Mouse (Mus musculus): ENCODE results near the gene Fancd2os. TPM values are rescaled to one million over a fixed set of nuclear protein-coding genes. Genes with fewer than 3 reads are reported as not detected.

Gene Fancd2os
- polyA plus RNA-seq, 1 experiment: not detected

GRCm38 (mm10) chr6:113586466-113587183 is 13.9 kb downstream of the Fancd2os start:
- H3K27ac ChIP-seq (ENCODE audit: insufficient read depth, low read depth, low read length): no peak overlapping the region
- no peaks in the 10 kb centered on the region for H3K27me3 ChIP-seq (ENCODE audit: control insufficient read depth, insufficient read depth, low read length)
- peaks cover 2% of the 10 kb centered on the region for H3K36me3 ChIP-seq (ENCODE audit: control insufficient read depth, insufficient read depth, low read length)
- TF ChIP-seq POLR2A (IDR thresholded peaks at IDR 0.05; ENCODE audit: low read depth, low read length) (no peak), CTCF (IDR thresholded peaks at IDR 0.05; ENCODE audit: extremely low read depth, insufficient read length, insufficient replicate concordance, low read depth, low read length) (no peak)
- no peaks in the 10 kb centered on the region for H3K4me1 ChIP-seq (ENCODE audit: control insufficient read depth, insufficient read depth, insufficient read length, low read length)
- 64% methylated on average over 5 of the region's 5 CpGs for WGBS
- no peak overlapping the region for H3K4me3 ChIP-seq (ENCODE audit: low read depth, low read length)

- H3K27me3 ChIP-seq (ENCODE audit: control insufficient read depth, insufficient read depth, low read length): no peaks in the 10 kb centered on the region
- WGBS: 91% methylated on average over 5 of the region's 5 CpGs
These were observed 15.4 kb downstream of the Fancd2os start for GRCm38 (mm10) chr6:113585065-113585464.

GRCm38 (mm10) chr6:113583023-113583422 is 17.5 kb downstream of the Fancd2os start:
- TF ChIP-seq CTCF (IDR thresholded peaks at IDR 0.05; ENCODE audit: extremely low read depth, insufficient read length, insufficient replicate concordance, low read depth, low read length) (no peak), POLR2A (IDR thresholded peaks at IDR 0.05; ENCODE audit: low read depth, low read length) (no peak)
- no peak overlapping the region for H3K4me3 ChIP-seq (ENCODE audit: low read depth, low read length)
- H3K27me3 ChIP-seq (ENCODE audit: control insufficient read depth, insufficient read depth, low read length): no peaks in the 10 kb centered on the region
- WGBS: 89% methylated on average over 4 of the region's 4 CpGs
- H3K36me3 ChIP-seq (ENCODE audit: control insufficient read depth, insufficient read depth, low read length): peaks cover 2% of the 10 kb centered on the region; the same call in 1 of the 2 replicates
- H3K4me1 ChIP-seq (ENCODE audit: control insufficient read depth, insufficient read depth, insufficient read length, low read length): no peaks in the 10 kb centered on the region
- H3K27ac ChIP-seq (ENCODE audit: insufficient read depth, low read depth, low read length): no peak overlapping the region

More at GRCm38 (mm10) chr6:113585065-113585464, 15.4 kb downstream of the Fancd2os start:
- TF ChIP-seq POLR2A (IDR thresholded peaks at IDR 0.05; ENCODE audit: low read depth, low read length): no peak
- no peak for TF ChIP-seq CTCF (IDR thresholded peaks at IDR 0.05; ENCODE audit: extremely low read depth, insufficient read length, insufficient replicate concordance, low read depth, low read length)
- Histone ChIP-seq H3K4me3 (ENCODE audit: low read depth, low read length) (no peak overlapping the region), H3K4me1 (ENCODE audit: control insufficient read depth, insufficient read depth, insufficient read length, low read length) (no peaks in the 10 kb centered on the region), H3K36me3 (ENCODE audit: control insufficient read depth, insufficient read depth, low read length) (peaks cover 2% of the 10 kb centered on the region; the same call in 1 of the 2 replicates), H3K27ac (ENCODE audit: insufficient read depth, low read depth, low read length) (no peak overlapping the region)

GRCm38 (mm10) chr6:113579306-113579705 is 21.2 kb downstream of the Fancd2os start:
- Histone ChIP-seq H3K4me3 (ENCODE audit: low read depth, low read length) (no peak overlapping the region), H3K36me3 (ENCODE audit: control insufficient read depth, insufficient read depth, low read length) (peaks cover 4% of the 10 kb centered on the region; the same call in 1 of the 2 replicates), H3K27ac (ENCODE audit: insufficient read depth, low read depth, low read length) (no peak overlapping the region), H3K27me3 (ENCODE audit: control insufficient read depth, insufficient read depth, low read length) (no peaks in the 10 kb centered on the region), H3K4me1 (ENCODE audit: control insufficient read depth, insufficient read depth, insufficient read length, low read length) (no peaks in the 10 kb centered on the region)
- WGBS: 97% methylated on average over 3 of the region's 3 CpGs
- TF ChIP-seq POLR2A (IDR thresholded peaks at IDR 0.05; ENCODE audit: low read depth, low read length): no peak
- TF ChIP-seq CTCF (IDR thresholded peaks at IDR 0.05; ENCODE audit: extremely low read depth, insufficient read length, insufficient replicate concordance, low read depth, low read length): no peak

GRCm38 (mm10) chr6:113576044-113576443 is 24.5 kb downstream of the Fancd2os start:
- H3K4me3 ChIP-seq (ENCODE audit: low read depth, low read length): no peak overlapping the region
- WGBS: 97% methylated on average over 6 of the region's 6 CpGs
- H3K36me3 ChIP-seq (ENCODE audit: control insufficient read depth, insufficient read depth, low read length): 0 out of 2 replicates have a peak, but pooled peaks cover 3% of the 10 kb centered on the region
- H3K27me3 ChIP-seq (ENCODE audit: control insufficient read depth, insufficient read depth, low read length): no peaks in the 10 kb centered on the region
- TF ChIP-seq POLR2A (IDR thresholded peaks at IDR 0.05; ENCODE audit: low read depth, low read length) (no peak), CTCF (IDR thresholded peaks at IDR 0.05; ENCODE audit: extremely low read depth, insufficient read length, insufficient replicate concordance, low read depth, low read length) (no peak)
- no peaks in the 10 kb centered on the region for H3K4me1 ChIP-seq (ENCODE audit: control insufficient read depth, insufficient read depth, insufficient read length, low read length)
- H3K27ac ChIP-seq (ENCODE audit: insufficient read depth, low read depth, low read length): no peak overlapping the region

- Histone ChIP-seq H3K36me3 (ENCODE audit: control insufficient read depth, insufficient read depth, low read length) (0 out of 2 replicates have a peak, but pooled peaks cover 2% of the 10 kb centered on the region), H3K27ac (ENCODE audit: insufficient read depth, low read depth, low read length) (no peak overlapping the region), H3K4me1 (ENCODE audit: control insufficient read depth, insufficient read depth, insufficient read length, low read length) (no peaks in the 10 kb centered on the region; the same call in 1 of the 2 replicates), H3K27me3 (ENCODE audit: control insufficient read depth, insufficient read depth, low read length) (no peaks in the 10 kb centered on the region), H3K4me3 (ENCODE audit: low read depth, low read length) (no peak overlapping the region)
- TF ChIP-seq POLR2A (IDR thresholded peaks at IDR 0.05; ENCODE audit: low read depth, low read length) (no peak), CTCF (IDR thresholded peaks at IDR 0.05; ENCODE audit: extremely low read depth, insufficient read length, insufficient replicate concordance, low read depth, low read length) (no peak)
- WGBS: 82% methylated on average over 1 of the region's 1 CpGs
These were observed 36.0 kb downstream of the Fancd2os start for GRCm38 (mm10) chr6:113564557-113564956.

GRCm38 (mm10) chr6:113559736-113560135 is 40.8 kb downstream of the Fancd2os start:
- no peak for TF ChIP-seq CTCF (IDR thresholded peaks at IDR 0.05; ENCODE audit: extremely low read depth, insufficient read length, insufficient replicate concordance, low read depth, low read length)
- no peak for TF ChIP-seq POLR2A (IDR thresholded peaks at IDR 0.05; ENCODE audit: low read depth, low read length)
- Histone ChIP-seq H3K36me3 (ENCODE audit: control insufficient read depth, insufficient read depth, low read length) (0 out of 2 replicates have a peak, but pooled peaks cover 2% of the 10 kb centered on the region), H3K27me3 (ENCODE audit: control insufficient read depth, insufficient read depth, low read length) (no peaks in the 10 kb centered on the region), H3K4me3 (ENCODE audit: low read depth, low read length) (no peak overlapping the region), H3K27ac (ENCODE audit: insufficient read depth, low read depth, low read length) (no peak overlapping the region), H3K4me1 (ENCODE audit: control insufficient read depth, insufficient read depth, insufficient read length, low read length) (no peaks in the 10 kb centered on the region)
- WGBS: 80% methylated on average over 6 of the region's 6 CpGs

Other genes with a start within 250 kb of the Fancd2os start
- 10.9 and 24.5 TPM in 2 replicates for gene Tada3, start 222.8 kb downstream of the Fancd2os start, polyA plus RNA-seq (2012; rRNA removed)
- 45.9 and 96.0 TPM in 2 replicates for gene Arpc4, start 222.6 kb downstream of the Fancd2os start, polyA plus RNA-seq (2012; rRNA removed)
- gene Ttll3, start 211.5 kb downstream of the Fancd2os start, polyA plus RNA-seq (2012; rRNA removed): 5.9 and 14.9 TPM in 2 replicates
- 25.8 and 71.6 TPM in 2 replicates for gene Rpusd3, start 181.4 kb downstream of the Fancd2os start, polyA plus RNA-seq (2012; rRNA removed)
- gene Cidec, start 165.0 kb downstream of the Fancd2os start, polyA plus RNA-seq (2012; rRNA removed): 156 and 346 TPM in 2 replicates
- 36.9 and 39.4 TPM in 2 replicates for gene Jagn1, start 158.1 kb downstream of the Fancd2os start, polyA plus RNA-seq (2012; rRNA removed)
- 6.8 and 11.4 TPM in 2 replicates for gene Il17re, start 142.2 kb downstream of the Fancd2os start, polyA plus RNA-seq (2012; rRNA removed)
- gene Il17rc, start 129.3 kb downstream of the Fancd2os start, polyA plus RNA-seq (2012; rRNA removed): 189 and 786 TPM in 2 replicates
- gene Creld1, start 117.4 kb downstream of the Fancd2os start, polyA plus RNA-seq (2012; rRNA removed): 5.7 and 6.6 TPM in 2 replicates
- gene Prrt3, start 98.8 kb downstream of the Fancd2os start, polyA plus RNA-seq (2012; rRNA removed): 0.05 TPM in 1 of 2 replicates, not detected in the other
- 13.9 and 19.7 TPM in 2 replicates for gene Emc3, start 69.1 kb downstream of the Fancd2os start, polyA plus RNA-seq (2012; rRNA removed)
- 0.93 and 1.2 TPM in 2 replicates for gene Fancd2, start 69.0 kb downstream of the Fancd2os start, polyA plus RNA-seq (2012; rRNA removed)
- 36.4 and 71.2 TPM in 2 replicates for gene Brk1, start 4.1 kb upstream of the Fancd2os start, polyA plus RNA-seq (2012; rRNA removed)
- gene Vhl, start 23.2 kb upstream of the Fancd2os start, polyA plus RNA-seq (2012; rRNA removed): 6.0 and 7.8 TPM in 2 replicates
- gene Irak2, start 37.8 kb upstream of the Fancd2os start, polyA plus RNA-seq (2012; rRNA removed): 35.4 and 97.6 TPM in 2 replicates
- 11.3 and 16.6 TPM in 2 replicates for gene Tatdn2, start 96.3 kb upstream of the Fancd2os start, polyA plus RNA-seq (2012; rRNA removed)
- gene Ghrl, start 119.2 kb upstream of the Fancd2os start, polyA plus RNA-seq (2012; rRNA removed): 14.0 and 50.2 TPM in 2 replicates
- 168 and 249 TPM in 2 replicates for gene Sec13, start 140.0 kb upstream of the Fancd2os start, polyA plus RNA-seq (2012; rRNA removed)

All from small intestine, adult 2 months (tissue).